Mouse (Mus musculus): Measurements from ENCODE around the gene Hscb. TPM values are rescaled to one million over a fixed set of nuclear protein-coding genes. Genes with fewer than 3 reads are reported as not detected.
A peak's percentile ranks its signal among the peaks of the same experiment; 100 is the strongest.

Hscb gene
- polyA plus RNA-seq, 1 experiment from 2014 or later, result 19.6 TPM

DNA sequence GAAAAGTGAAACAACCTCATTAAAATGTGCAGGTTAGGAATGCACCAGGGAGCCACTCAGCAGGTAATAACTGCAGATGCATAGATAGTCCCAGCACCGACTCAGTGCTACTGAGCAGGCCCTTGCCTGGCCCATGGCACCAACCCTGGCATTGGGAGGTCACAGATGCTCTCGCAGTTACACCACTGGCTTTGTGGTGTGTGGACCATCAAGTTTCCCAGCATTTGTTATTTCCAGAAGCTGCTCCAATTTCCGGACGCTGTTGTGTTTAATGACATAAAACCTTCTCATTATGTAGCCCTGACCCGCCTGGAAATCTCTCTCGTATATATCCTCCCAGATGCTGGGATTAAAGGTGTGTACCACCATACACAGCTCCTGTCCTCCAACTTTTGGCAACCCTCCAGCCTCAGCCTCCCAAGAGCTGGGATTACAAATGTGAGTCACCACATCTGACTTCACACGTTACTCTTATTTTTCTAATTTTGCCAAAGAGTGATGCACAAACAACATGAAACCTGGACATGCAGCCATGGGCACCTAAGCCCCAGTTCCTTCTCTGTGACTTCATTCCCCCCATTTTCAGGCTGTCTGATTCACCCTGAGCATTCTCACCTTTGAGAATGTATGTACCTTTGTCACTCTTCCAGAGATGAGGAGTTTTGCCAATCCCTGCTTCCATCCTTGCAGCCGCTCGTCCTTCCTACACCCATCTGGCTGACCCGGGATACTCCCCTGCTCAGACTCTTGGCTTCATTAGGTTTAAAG is 58.6 kb downstream of the Hscb start:
- Histone ChIP-seq H3K27me3 (replicated peaks; ENCODE audit: control insufficient read depth, insufficient read depth, low read length) (no peaks in the 10 kb centered on the region), H3K4me2 (ENCODE audit: low read depth, low read length) (peak overlapping the region; percentile 78), H3K27ac (replicated peaks; ENCODE audit: low read depth, low read length) (0 out of 2 replicates have a peak overlapping the region, but pooled peaks have one; percentile 35), H3K36me3 (ENCODE audit: control insufficient read depth, insufficient read depth, low read length) (peaks cover 29% of the 10 kb centered on the region), H3K9me3 (ENCODE audit: control insufficient read depth, low read length) (no peaks in the 10 kb centered on the region), H3K4me1 (ENCODE audit: control insufficient read depth, insufficient read depth, low read length) (peaks cover 5% of the 10 kb centered on the region; the same call in 1 of the 2 replicates), H3K4me3 (ENCODE audit: low read depth, low read length) (peak overlapping the region; percentile 54), H3K9ac (ENCODE audit: low read depth, low read length) (peak overlapping the region; percentile 70)
- ATAC-seq (ENCODE audit: low read depth) (peak; percentile 28), DNase-seq (ENCODE audit: low spot score) (no peak)
- WGBS, result 56% methylated on average over 10 of the region's 10 CpGs

DNA sequence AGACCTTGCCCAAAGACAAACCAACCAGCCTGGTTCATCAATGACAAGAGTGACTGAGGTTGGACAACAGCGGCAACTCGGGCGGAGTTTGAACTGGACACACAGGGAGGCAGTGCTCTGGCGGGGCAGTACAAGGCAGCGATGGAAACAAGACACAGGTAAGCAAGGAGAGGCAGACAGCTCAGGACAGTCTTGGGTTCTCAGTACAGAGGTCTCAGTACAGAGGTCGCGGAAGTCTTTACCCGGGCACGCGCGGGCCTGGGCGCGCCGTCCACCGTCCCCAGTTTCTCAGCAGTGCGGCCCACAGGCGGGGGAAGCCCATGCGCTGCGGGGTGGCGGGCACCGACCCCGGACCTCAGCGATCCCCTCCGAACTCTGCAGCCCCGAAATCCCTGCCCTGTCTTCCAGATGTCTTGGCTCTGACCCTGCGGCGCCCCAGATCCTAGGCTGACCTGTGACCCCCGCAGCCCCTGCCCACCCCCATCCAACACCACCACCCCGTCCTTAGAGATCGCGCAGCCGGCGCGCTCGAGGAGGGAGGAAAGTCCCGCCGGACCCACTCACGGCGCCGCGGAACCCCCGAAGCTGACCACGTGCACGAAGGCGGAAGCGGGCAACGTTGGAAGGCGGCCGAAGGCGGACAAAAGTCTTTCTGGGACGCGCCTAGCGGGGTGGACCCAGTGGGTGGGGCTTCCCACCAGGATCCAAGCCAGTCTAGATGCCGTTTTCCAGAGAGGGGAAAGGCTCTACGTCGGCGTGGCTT is 59.4 kb downstream of the Hscb start, which contains the start of gene Pus1:
Gene Pus1 (minus strand): TSS at position 662 of the 763 bp plus-strand sequence.
- ATAC-seq (ENCODE audit: low read depth) (peak; percentile 89), DNase-seq (ENCODE audit: low spot score) (peak; percentile 96)
- Histone ChIP-seq H3K36me3 (ENCODE audit: control insufficient read depth, insufficient read depth, low read length) (peaks cover 29% of the 10 kb centered on the region; the same call in 1 of the 2 replicates), H3K27me3 (replicated peaks; ENCODE audit: control insufficient read depth, insufficient read depth, low read length) (no peaks in the 10 kb centered on the region), H3K4me3 (ENCODE audit: low read depth, low read length) (peak within 1 kb of the TSS; percentile 54), H3K4me2 (ENCODE audit: low read depth, low read length) (peak within 1 kb of the TSS; percentile 78), H3K4me1 (ENCODE audit: control insufficient read depth, insufficient read depth, low read length) (peaks cover 5% of the 10 kb centered on the region; the same call in 1 of the 2 replicates), H3K9me3 (ENCODE audit: control insufficient read depth, low read length) (no peaks in the 10 kb centered on the region), H3K9ac (ENCODE audit: low read depth, low read length) (peak within 1 kb of the TSS; percentile 70), H3K27ac (replicated peaks; ENCODE audit: low read depth, low read length) (0 out of 2 replicates have a peak within 1 kb of the TSS, but pooled peaks have one; percentile 35)
- WGBS, result 0% methylated on average over 32 of the region's 57 CpGs

DNA sequence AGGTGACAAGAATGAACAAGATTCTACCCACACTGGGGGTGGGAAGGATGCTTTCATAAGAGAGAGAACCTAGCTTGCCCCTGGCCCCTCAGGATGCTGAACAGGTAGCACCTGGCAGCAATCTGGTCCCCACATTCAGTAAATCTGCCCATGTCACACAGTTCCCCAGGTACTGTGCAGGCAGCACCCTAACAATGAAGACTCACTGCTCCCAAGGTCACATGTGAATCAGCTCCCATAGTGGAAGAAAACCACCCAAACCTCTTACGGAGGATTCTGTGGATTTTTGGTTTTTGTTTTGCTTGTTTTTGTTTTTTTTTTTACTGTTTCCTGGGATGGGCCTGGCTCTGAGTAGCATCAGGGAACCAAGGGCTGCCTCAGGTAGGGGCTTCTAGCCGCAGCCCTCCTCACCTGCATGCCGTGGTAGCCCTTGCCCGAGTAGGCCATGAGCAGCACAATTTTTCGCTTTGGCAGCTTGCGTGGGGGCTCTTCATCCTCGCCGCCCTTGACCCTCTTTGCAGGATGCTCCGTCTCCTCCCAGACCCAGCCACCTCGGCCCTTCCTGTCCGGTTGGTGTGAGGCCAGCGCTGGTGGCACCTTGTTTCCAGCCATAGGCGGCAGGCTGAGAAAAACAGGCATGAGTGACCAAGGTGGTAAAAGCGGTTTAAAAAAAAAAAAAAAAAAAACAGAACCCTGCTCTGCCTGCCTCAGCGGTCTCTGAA is 60.1 kb downstream of the Hscb start:
- no peak for DNase-seq (ENCODE audit: low spot score)
- ATAC-seq (ENCODE audit: low read depth), result no peak
- no peak overlapping the region for H3K27ac ChIP-seq (replicated peaks; ENCODE audit: low read depth, low read length)
- 19% methylated on average over 15 of the region's 15 CpGs for WGBS
- H3K9me3 ChIP-seq (ENCODE audit: control insufficient read depth, low read length), result no peaks in the 10 kb centered on the region
- H3K27me3 ChIP-seq (replicated peaks; ENCODE audit: control insufficient read depth, insufficient read depth, low read length), result no peaks in the 10 kb centered on the region
- peak overlapping the region; percentile 70 for H3K9ac ChIP-seq (ENCODE audit: low read depth, low read length)
- H3K4me3 ChIP-seq (ENCODE audit: low read depth, low read length), result peak overlapping the region; percentile 54
- H3K4me2 ChIP-seq (ENCODE audit: low read depth, low read length), result peak overlapping the region; percentile 78
- H3K36me3 ChIP-seq (ENCODE audit: control insufficient read depth, insufficient read depth, low read length), result peaks cover 31% of the 10 kb centered on the region; the same call in 1 of the 2 replicates
- H3K4me1 ChIP-seq (ENCODE audit: control insufficient read depth, insufficient read depth, low read length), result peaks cover 5% of the 10 kb centered on the region; the same call in 1 of the 2 replicates

Other genes with a start within 250 kb of the Hscb start
- gene Noc4l, start 186.4 kb downstream of the Hscb start, polyA plus RNA-seq (2014; fragmentation: Nextera tagmentation; extraction: Ambion mirVana), result 36.6 and 38.9 TPM in 2 replicates
- gene Ddx51, start 186.3 kb downstream of the Hscb start, polyA plus RNA-seq (2014; fragmentation: Nextera tagmentation; extraction: Ambion mirVana), result 24.2 and 28.2 TPM in 2 replicates
- gene Ep400, start 69.1 kb downstream of the Hscb start, polyA plus RNA-seq (2014; fragmentation: Nextera tagmentation; extraction: Ambion mirVana), result 35.6 and 36.0 TPM in 2 replicates
- gene Pus1, start 59.1 kb downstream of the Hscb start, polyA plus RNA-seq (2014; fragmentation: Nextera tagmentation; extraction: Ambion mirVana), result 20.8 and 23.1 TPM in 2 replicates
- 25.9 and 29.9 TPM in 2 replicates for gene Ulk1, start 29.7 kb downstream of the Hscb start, polyA plus RNA-seq (2014; fragmentation: Nextera tagmentation; extraction: Ambion mirVana)
- gene Chek2, start 202 bp upstream of the Hscb start, polyA plus RNA-seq (2014; fragmentation: Nextera tagmentation; extraction: Ambion mirVana), result 14.1 and 14.6 TPM in 2 replicates
- 17.4 and 19.0 TPM in 2 replicates for gene Ttc28, start 40.0 kb upstream of the Hscb start, polyA plus RNA-seq (2014; fragmentation: Nextera tagmentation; extraction: Ambion mirVana)